Mouse (Mus musculus): ENCODE results near the gene Ywhaq.

The Ywhaq gene

GRCm38 (mm10) chr12:21417100-21418070 lies at the start of gene Ywhaq:
Gene Ywhaq (minus strand): TSS chr12:21417637.
- peak; percentile 98 for DNase-seq (ENCODE audit: low read depth, low spot score)

GRCm38 (mm10) chr12:21463448-21463891 lies 46.0 kb upstream of the Ywhaq start:
- no peak for DNase-seq (ENCODE audit: low read depth, low spot score)

- peak; percentile 83 for DNase-seq (ENCODE audit: low read depth, low spot score)
These were observed 45.2 kb upstream of the Ywhaq start for GRCm38 (mm10) chr12:21462658-21463057.

- no peak for DNase-seq (ENCODE audit: low read depth, low spot score)
These were observed 42.2 kb upstream of the Ywhaq start for GRCm38 (mm10) chr12:21459681-21460080.

GRCm38 (mm10) chr12:21456021-21456420 lies 38.6 kb upstream of the Ywhaq start:
- DNase-seq (ENCODE audit: low read depth, low spot score), result no peak

- DNase-seq (ENCODE audit: low read depth, low spot score), result no peak
These were observed 34.3 kb upstream of the Ywhaq start for GRCm38 (mm10) chr12:21451752-21452151.

GRCm38 (mm10) chr12:21451351-21451750 lies 33.9 kb upstream of the Ywhaq start:
- DNase-seq (ENCODE audit: low read depth, low spot score), result no peak

- DNase-seq (ENCODE audit: low read depth, low spot score), result no peak
These were observed 26.3 kb upstream of the Ywhaq start for GRCm38 (mm10) chr12:21443783-21444182.

- peak; percentile 81 for DNase-seq (ENCODE audit: low read depth, low spot score)
These were observed 24.4 kb upstream of the Ywhaq start for GRCm38 (mm10) chr12:21441870-21442269.

- DNase-seq (ENCODE audit: low read depth, low spot score), result no peak
These were observed 22.0 kb upstream of the Ywhaq start for GRCm38 (mm10) chr12:21439428-21439827.

GRCm38 (mm10) chr12:21438750-21439394 lies 21.4 kb upstream of the Ywhaq start:
- DNase-seq (ENCODE audit: low read depth, low spot score), result peak; percentile 53

- peak; percentile 51 for DNase-seq (ENCODE audit: low read depth, low spot score)
These were observed 20.9 kb upstream of the Ywhaq start for GRCm38 (mm10) chr12:21438294-21438693.

- peak; percentile 85 for DNase-seq (ENCODE audit: low read depth, low spot score)
These were observed 14.5 kb upstream of the Ywhaq start for GRCm38 (mm10) chr12:21431950-21432349.

GRCm38 (mm10) chr12:21431039-21431438 lies 13.6 kb upstream of the Ywhaq start:
- peak; percentile 71 for DNase-seq (ENCODE audit: low read depth, low spot score)

- no peak for DNase-seq (ENCODE audit: low read depth, low spot score)
These were observed 12.7 kb upstream of the Ywhaq start for GRCm38 (mm10) chr12:21430140-21430539.

- peak; percentile 44 for DNase-seq (ENCODE audit: low read depth, low spot score)
These were observed 11.6 kb upstream of the Ywhaq start for GRCm38 (mm10) chr12:21429021-21429420.

- peak; percentile 64 for DNase-seq (ENCODE audit: low read depth, low spot score)
These were observed 8.9 kb upstream of the Ywhaq start for GRCm38 (mm10) chr12:21426065-21426940.

GRCm38 (mm10) chr12:21424683-21425082 lies 7.2 kb upstream of the Ywhaq start:
- DNase-seq (ENCODE audit: low read depth, low spot score), result no peak

GRCm38 (mm10) chr12:21418621-21419131 lies 1.2 kb upstream of the Ywhaq start:
- DNase-seq (ENCODE audit: low read depth, low spot score), result peak; percentile 88

- no peak for DNase-seq (ENCODE audit: low read depth, low spot score)
These were observed 646 bp upstream of the Ywhaq start for GRCm38 (mm10) chr12:21418083-21418482.

GRCm38 (mm10) chr12:21416506-21416905 lies 931 bp downstream of the Ywhaq start:
- no peak for DNase-seq (ENCODE audit: low read depth, low spot score)

Data from ES-CJ7 (cell line).